Mouse (Mus musculus) ES-E14 (cell line): ENCODE data around the gene Dctn1.

Experiments used
- CHD2 ChIP-seq: IDR thresholded peaks from 2 replicates; pipeline ENCODE4 v1.6.1; 2014; ENCODE audit warnings: mild to moderate bottlenecking, low read depth, low read length, inconsistent platforms
- MAFK ChIP-seq: IDR thresholded peaks from 2 replicates; pipeline ENCODE4 v1.6.1; 2014; ENCODE audit warnings: mild to moderate bottlenecking, low read depth, low read length, inconsistent platforms; ENCODE audit not compliant: insufficient read depth
- ZC3H11A ChIP-seq: IDR thresholded peaks from 2 replicates; pipeline ENCODE4 v1.6.1; 2012; ENCODE audit warnings: low read depth, mild to moderate bottlenecking, inconsistent platforms, low read length, borderline replicate concordance
- ZNF384 ChIP-seq: IDR thresholded peaks from 2 replicates; pipeline ENCODE4 v1.6.1; 2012; ENCODE audit warnings: low read depth, low read length, inconsistent platforms

DNA sequence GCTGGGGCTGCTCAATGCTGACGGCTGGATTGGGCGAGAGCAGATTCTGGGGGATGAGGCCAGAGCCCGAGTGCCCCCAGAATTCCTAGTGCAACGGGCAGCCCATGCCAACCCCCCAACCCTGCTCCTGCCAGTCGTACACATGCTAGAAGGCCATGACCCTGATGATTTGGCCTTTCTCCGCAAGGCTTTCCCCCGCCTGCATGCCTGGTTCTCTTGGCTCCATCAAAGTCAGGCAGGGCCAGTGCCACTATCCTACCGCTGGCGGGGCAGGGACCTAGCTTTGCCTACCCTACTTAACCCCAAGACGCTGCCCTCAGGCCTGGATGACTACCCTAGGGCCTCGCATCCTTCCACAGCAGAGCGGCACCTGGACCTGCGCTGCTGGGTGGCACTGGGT is 48.1 kb upstream of the Dctn1 start:
- TF ChIP-seq ZNF384 (no peak), ZC3H11A (no peak), CHD2 (no peak), MAFK (no peak)
